Mouse (Mus musculus) heart, postnatal 14 days (tissue): ENCODE measurements around the gene Chst2. TPM values are rescaled to one million over a fixed set of nuclear protein-coding genes. Genes with fewer than 3 reads are reported as not detected.

ENCODE experiments used
- DNase-seq, 2 experiments: peaks; one replicate each; pipeline ENCODE4 v3.0.0; 2021 to 2022
- intact Hi-C: fragments of 180-260 bp; cut with DNase I; formaldehyde crosslinking; loops from one replicate; pipeline ENCODE4 v1.15.1; 2025
- long read RNA-seq, 2 experiments: library from polyadenylated mRNA; stranded (forward); transcript quantifications; one replicate each; pipeline ENCODE4 v2.0.0; 2021
- total RNA-seq, 2 experiments: library from RNA; stranded (reverse); gene quantifications; 2 replicates each; pipeline ENCODE4 v1.2.3; 2021

Chst2 gene
- 1 to 10 TPM; 2.2 to 2.3 TPM for total RNA-seq
- long read RNA-seq, experiment 1, full-length matches to known transcripts: 9 of 12 reads
- long read RNA-seq, experiment 1, partial matches to known transcripts: 0 of 12 reads
- long read RNA-seq, experiment 1, other reads (novel, unspliced or antisense): 3 of 12 reads
- long read RNA-seq, experiment 2, full-length matches to known transcripts: 17 of 17 reads
- long read RNA-seq, experiment 2, partial matches to known transcripts: 0 of 17 reads
- long read RNA-seq, experiment 2, other reads (novel, unspliced or antisense): 0 of 17 reads

GRCm38 (mm10) chr9:95406571-95407561, at the start of gene Chst2:
Gene Chst2 (minus strand): TSS chr9:95406722.
- DNase-seq: peak; percentile 88 to 91
- intact Hi-C loops: loop anchor here (5.0 to 10.0 kb wide), 6 partner anchors 130 to 540 kb away; no protein-coding TSS in a partner anchor

GRCm38 (mm10) chr9:95451931-95452330, 45.4 kb upstream of the Chst2 start:
- intact Hi-C loops: no loop called here
- DNase-seq: no peak

GRCm38 (mm10) chr9:95450586-95450985, 44.1 kb upstream of the Chst2 start:
- intact Hi-C loops: no loop called here
- peak in 1 of 2 experiments; percentile 9 for DNase-seq

- DNase-seq: peak in 1 of 2 experiments; percentile 42
- intact Hi-C loops: no loop called here
These were observed 35.8 kb upstream of the Chst2 start for GRCm38 (mm10) chr9:95442321-95442731.

GRCm38 (mm10) chr9:95437883-95438282, 31.4 kb upstream of the Chst2 start:
- DNase-seq: no peak
- intact Hi-C loops: no loop called here

- intact Hi-C loops: no loop called here
- DNase-seq: no peak
These were observed 29.7 kb upstream of the Chst2 start for GRCm38 (mm10) chr9:95436294-95436613.

- no peak for DNase-seq
- intact Hi-C loops: no loop called here
These were observed 29.2 kb upstream of the Chst2 start for GRCm38 (mm10) chr9:95435506-95436293.

GRCm38 (mm10) chr9:95428277-95428676, 21.8 kb upstream of the Chst2 start:
- DNase-seq: no peak

GRCm38 (mm10) chr9:95413911-95414310, 7.4 kb upstream of the Chst2 start:
- intact Hi-C loops: no loop called here
- DNase-seq: no peak

More at GRCm38 (mm10) chr9:95428277-95428676, 21.8 kb upstream of the Chst2 start:
- intact Hi-C loops: no loop called here

- no peak for DNase-seq
- intact Hi-C loops: no loop called here
These were observed 5.5 kb upstream of the Chst2 start for GRCm38 (mm10) chr9:95412047-95412446.

GRCm38 (mm10) chr9:95407586-95408220, 1.2 kb upstream of the Chst2 start:
- intact Hi-C loops: loop anchor here (5.0 to 10.0 kb wide), 6 partner anchors 130 to 540 kb away; no protein-coding TSS in a partner anchor
- peak in 1 of 2 experiments; percentile 48 for DNase-seq

GRCm38 (mm10) chr9:95405946-95406570, 464 bp downstream of the Chst2 start:
- intact Hi-C loops: loop anchor here (2.0 to 10.0 kb wide), 7 partner anchors 129 to 667 kb away; no protein-coding TSS in a partner anchor
- DNase-seq: peak; percentile 39 to 57

GRCm38 (mm10) chr9:95405511-95405945, 994 bp downstream of the Chst2 start:
- peak; percentile 67 to 73 for DNase-seq
- intact Hi-C loops: loop anchor here (2.0 to 10.0 kb wide), 7 partner anchors 128 to 667 kb away; no protein-coding TSS in a partner anchor

- intact Hi-C loops: loop anchor here (2.0 to 10.0 kb wide), 7 partner anchors 128 to 666 kb away; no protein-coding TSS in a partner anchor
- DNase-seq: peak in 1 of 2 experiments; percentile 5
These were observed 1.6 kb downstream of the Chst2 start for GRCm38 (mm10) chr9:95404811-95405465.

GRCm38 (mm10) chr9:95401686-95402085, 4.8 kb downstream of the Chst2 start:
- intact Hi-C loops: loop anchor here (10.0 kb wide), 4 partner anchors 217 to 477 kb away; no protein-coding TSS in a partner anchor
- no peak for DNase-seq

- no peak for DNase-seq
- intact Hi-C loops: no loop called here
These were observed 14.5 kb downstream of the Chst2 start for GRCm38 (mm10) chr9:95392011-95392410.

- DNase-seq: no peak
These were observed 16.6 kb downstream of the Chst2 start for GRCm38 (mm10) chr9:95389956-95390355.

GRCm38 (mm10) chr9:95387881-95388380, 18.6 kb downstream of the Chst2 start:
- DNase-seq: no peak
- intact Hi-C loops: no loop called here

More at GRCm38 (mm10) chr9:95389956-95390355, 16.6 kb downstream of the Chst2 start:
- intact Hi-C loops: no loop called here
